Mouse (Mus musculus) MEL (cell line): ENCODE data around the gene Btbd16.

Experiments used
- EP300 ChIP-seq, 2 experiments: IDR thresholded peaks; 2 replicates each; pipeline ENCODE4 v1.6.1; 2011; ENCODE audit warnings: improper control_type of control experiment in 2 of 2, low read length in 2 of 2, low read depth in 1 of 2, mild to moderate bottlenecking in 1 of 2
- MAZ ChIP-seq: IDR thresholded peaks from 2 replicates; pipeline ENCODE4 v1.6.1; 2012; ENCODE audit warnings: low read depth, mild to moderate bottlenecking, inconsistent platforms, low read length, improper control_type of control experiment

- TF ChIP-seq EP300 (IDR thresholded peaks at IDR 0.05; ENCODE audit: low read depth in 1 of 2, low read length in 2 of 2) (no peak), MAZ (no peak)
These were observed 26.8 kb downstream of the Btbd16 start for GRCm38 (mm10) chr7:130800681-130801080.
